ENCODE assay signal across 8 mouse cellular contexts in the genomic region with DNA sequence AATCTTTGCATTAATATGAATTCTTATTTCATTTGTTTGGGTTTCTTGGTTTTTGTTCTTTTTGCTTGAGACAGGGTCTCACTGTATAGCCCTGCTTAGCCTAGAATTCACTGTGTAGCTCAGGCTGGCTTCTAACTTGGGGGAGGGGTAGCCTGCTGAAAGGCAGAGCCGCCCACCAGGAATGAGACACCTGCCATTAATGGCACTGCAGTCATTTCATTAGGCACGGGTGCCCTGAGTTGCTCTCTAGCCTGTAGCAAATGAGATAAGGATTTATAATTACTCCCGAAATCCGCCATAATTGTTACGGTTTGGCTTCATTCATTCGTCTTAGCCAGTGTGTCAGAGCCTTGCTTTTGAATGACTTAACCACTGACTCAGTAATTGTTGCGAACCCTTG. TPM values are rescaled to one million over a fixed set of nuclear protein-coding genes. Genes with fewer than 3 reads are reported as not detected.
A peak's percentile ranks its signal among the peaks of the same experiment; 100 is the strongest.
DNase-seq lines count a peak whose midpoint lies in the region; ATAC-seq and TF ChIP-seq lines count a peak whose summit lies in the region.

No protein-coding gene starts in this region.

- DNase-seq in layer of hippocampus, adult 2 months (ENCODE audit: low spot score in 2 of 2): no peak
- no peak for DNase-seq in layer of hippocampus, postnatal 25 days (ENCODE audit: extremely low spot score in 1 of 2, low spot score in 1 of 2)
- DNase-seq in embryonic facial prominence, embryonic 11.5 days (ENCODE audit: low spot score): no peak
- DNase-seq in midbrain, postnatal 0 days (ENCODE audit: low spot score): no peak
- no peak for DNase-seq in spleen, adult 12 weeks (ENCODE audit: low spot score)
- DNase-seq in adrenal gland, adult 18-20 months (ENCODE audit: low spot score in 2 of 2): no peak
- no peak for DNase-seq in B cell, adult 2 months

- no peaks in the 10 kb centered on the region for H3K36me3 ChIP-seq in embryonic facial prominence, embryonic 11.5 days (replicated peaks; ENCODE audit: control insufficient read depth, insufficient read depth, low read depth, low read length)
- no peaks in the 10 kb centered on the region for H3K36me3 ChIP-seq in hindbrain, embryonic 16.5 days (ENCODE audit: control insufficient read depth, insufficient read depth, low read length)
- H3K36me3 ChIP-seq in midbrain, postnatal 0 days (ENCODE audit: insufficient read depth, low read length): no peaks in the 10 kb centered on the region

- H3K9me3 ChIP-seq in embryonic facial prominence, embryonic 11.5 days (replicated peaks; ENCODE audit: control insufficient read depth, low read length): no peaks in the 10 kb centered on the region
- no peaks in the 10 kb centered on the region for H3K9me3 ChIP-seq in hindbrain, embryonic 16.5 days (ENCODE audit: control insufficient read depth, low read length)
- no peaks in the 10 kb centered on the region for H3K9me3 ChIP-seq in midbrain, postnatal 0 days (ENCODE audit: low read length)

- no peaks in the 10 kb centered on the region for H3K4me1 ChIP-seq in embryonic facial prominence, embryonic 11.5 days (ENCODE audit: control insufficient read depth, insufficient read depth, low read length)
- H3K4me1 ChIP-seq in hindbrain, embryonic 16.5 days (ENCODE audit: control insufficient read depth, insufficient read depth, low read depth, low read length): peaks cover 29% of the 10 kb centered on the region
- peaks cover 16% of the 10 kb centered on the region for H3K4me1 ChIP-seq in midbrain, postnatal 0 days (ENCODE audit: insufficient read depth, low read length)

- 77% methylated on average over 7 of the region's 7 CpGs for WGBS in embryonic facial prominence, embryonic 11.5 days
- WGBS in hindbrain, embryonic 16.5 days: 53% methylated on average over 7 of the region's 7 CpGs
- 49% methylated on average over 7 of the region's 7 CpGs for WGBS in midbrain, postnatal 0 days

- ATAC-seq in embryonic facial prominence, embryonic 11.5 days (replicated peaks; ENCODE audit: insufficient number of reproducible peaks, low FRiP score, low TSS enrichment, low read depth): no peak
- no peak for ATAC-seq in hindbrain, embryonic 16.5 days
- ATAC-seq in midbrain, postnatal 0 days (ENCODE audit: low FRiP score): no peak

- H3K4me2 ChIP-seq in embryonic facial prominence, embryonic 11.5 days (ENCODE audit: low read depth, low read length): peak overlapping the region; percentile 77
- H3K4me2 ChIP-seq in hindbrain, embryonic 16.5 days (ENCODE audit: low read length): peak overlapping the region; percentile 79
- peak overlapping the region; percentile 84 for H3K4me2 ChIP-seq in midbrain, postnatal 0 days (ENCODE audit: low read depth, low read length, poor library complexity, severe bottlenecking)

- no peaks in the 10 kb centered on the region for H3K27me3 ChIP-seq in embryonic facial prominence, embryonic 11.5 days (ENCODE audit: control insufficient read depth, insufficient read depth, low read length)
- no peaks in the 10 kb centered on the region for H3K27me3 ChIP-seq in hindbrain, embryonic 16.5 days (replicated peaks; ENCODE audit: control insufficient read depth, insufficient read depth, low read length)
- no peaks in the 10 kb centered on the region for H3K27me3 ChIP-seq in midbrain, postnatal 0 days (ENCODE audit: insufficient read depth, low read length)

- peak overlapping the region; percentile 100; the same call in 1 of the 2 replicates for H3K27ac ChIP-seq in layer of hippocampus, adult 2 months
- no peak overlapping the region for H3K27ac ChIP-seq in embryonic facial prominence, embryonic 11.5 days (replicated peaks; ENCODE audit: low read depth, low read length)
- no peak overlapping the region for H3K27ac ChIP-seq in hindbrain, embryonic 16.5 days (ENCODE audit: low read depth, low read length)
- no peak overlapping the region for H3K27ac ChIP-seq in midbrain, postnatal 0 days (ENCODE audit: low read depth, low read length)

- peak overlapping the region; percentile 95 for H3K4me3 ChIP-seq in layer of hippocampus, adult 2 months
- H3K4me3 ChIP-seq in embryonic facial prominence, embryonic 11.5 days (ENCODE audit: low read depth, low read length): peak overlapping the region; percentile 90
- peak overlapping the region; percentile 89 for H3K4me3 ChIP-seq in hindbrain, embryonic 16.5 days (ENCODE audit: low read length)
- peak overlapping the region; percentile 99 for H3K4me3 ChIP-seq in midbrain, postnatal 0 days (ENCODE audit: low read depth, low read length)

- H3K9ac ChIP-seq in embryonic facial prominence, embryonic 11.5 days (replicated peaks; ENCODE audit: low read length): no peak overlapping the region
- H3K9ac ChIP-seq in hindbrain, embryonic 16.5 days (ENCODE audit: low read depth, low read length): peak overlapping the region; percentile 47; the same call in 1 of the 2 replicates
- peak overlapping the region; percentile 99; the same call in 1 of the 2 replicates for H3K9ac ChIP-seq in midbrain, postnatal 0 days (replicated peaks; ENCODE audit: low read length, poor library complexity, severe bottlenecking)

- no peak for TF ChIP-seq CTCF in layer of hippocampus, adult 2 months (conservative IDR thresholded peaks at IDR 0.05)
- TF ChIP-seq CTCF in midbrain, postnatal 0 days (IDR thresholded peaks at IDR 0.05): no peak

RNA-seq across cellular contexts. Expression of a gene that starts 0.9 kb away (rescaled TPM):
- total RNA-seq in layer of hippocampus, adult 2 months (2021): 10 to 100 TPM; 45.7 to 47.5 TPM
- 10 to 100 TPM; 35.9 to 47.2 TPM for total RNA-seq in layer of hippocampus, postnatal 25 days (2021)
- polyA plus RNA-seq in embryonic facial prominence, embryonic 11.5 days (2014; fragmentation: Nextera tagmentation; extraction: Ambion mirVana): 33.9 and 37.7 TPM in 2 replicates
- 40.6 and 50.2 TPM in 2 replicates for polyA plus RNA-seq in hindbrain, embryonic 16.5 days (2015; fragmentation: Nextera tagmentation; extraction: Ambion mirVana)
- 41.8 and 45.1 TPM in 2 replicates for total RNA-seq in midbrain, postnatal 0 days (2014; rRNA removed)
- 25.5 and 33.8 TPM in 2 replicates for polyA plus RNA-seq in midbrain, postnatal 0 days (2015; fragmentation: Nextera tagmentation; extraction: Ambion mirVana)
- total RNA-seq in adrenal gland, adult 18-20 months (2021): 10 to 100 TPM; 33.8 to 36.8 TPM

RNA-seq across cellular contexts. Expression of a gene that starts 1.7 kb away (rescaled TPM):
- 10 to 100 TPM; 39.6 to 48.8 TPM for total RNA-seq in layer of hippocampus, adult 2 months (2021)
- 10 to 100 TPM; 41.1 to 43.1 TPM for total RNA-seq in layer of hippocampus, postnatal 25 days (2021)
- polyA plus RNA-seq in embryonic facial prominence, embryonic 11.5 days (2014; fragmentation: Nextera tagmentation; extraction: Ambion mirVana): 58.3 and 60.4 TPM in 2 replicates
- polyA plus RNA-seq in hindbrain, embryonic 16.5 days (2015; fragmentation: Nextera tagmentation; extraction: Ambion mirVana): 11.9 and 27.7 TPM in 2 replicates
- total RNA-seq in midbrain, postnatal 0 days (2014; rRNA removed): 39.3 and 47.3 TPM in 2 replicates
- 22.4 and 24.9 TPM in 2 replicates for polyA plus RNA-seq in midbrain, postnatal 0 days (2015; fragmentation: Nextera tagmentation; extraction: Ambion mirVana)
- total RNA-seq in adrenal gland, adult 18-20 months (2021): 10 to 100 TPM; 72.6 to 82.7 TPM

RNA-seq across cellular contexts. Expression of a gene that starts 47.1 kb away (rescaled TPM):
- total RNA-seq in layer of hippocampus, adult 2 months (2021): 100 to 1,000 TPM; 136 to 154 TPM
- total RNA-seq in layer of hippocampus, postnatal 25 days (2021): 100 to 1,000 TPM; 162 to 172 TPM
- polyA plus RNA-seq in embryonic facial prominence, embryonic 11.5 days (2014; fragmentation: Nextera tagmentation; extraction: Ambion mirVana): 115 and 121 TPM in 2 replicates
- 285 and 306 TPM in 2 replicates for polyA plus RNA-seq in hindbrain, embryonic 16.5 days (2015; fragmentation: Nextera tagmentation; extraction: Ambion mirVana)
- total RNA-seq in midbrain, postnatal 0 days (2014; rRNA removed): 299 and 345 TPM in 2 replicates
- polyA plus RNA-seq in midbrain, postnatal 0 days (2015; fragmentation: Nextera tagmentation; extraction: Ambion mirVana): 372 and 393 TPM in 2 replicates
- 10 to 100 TPM; 27.9 to 38.5 TPM for total RNA-seq in adrenal gland, adult 18-20 months (2021)
